Mouse (Mus musculus): ENCODE results near the gene Pcmt1.

Gene Pcmt1

DNA sequence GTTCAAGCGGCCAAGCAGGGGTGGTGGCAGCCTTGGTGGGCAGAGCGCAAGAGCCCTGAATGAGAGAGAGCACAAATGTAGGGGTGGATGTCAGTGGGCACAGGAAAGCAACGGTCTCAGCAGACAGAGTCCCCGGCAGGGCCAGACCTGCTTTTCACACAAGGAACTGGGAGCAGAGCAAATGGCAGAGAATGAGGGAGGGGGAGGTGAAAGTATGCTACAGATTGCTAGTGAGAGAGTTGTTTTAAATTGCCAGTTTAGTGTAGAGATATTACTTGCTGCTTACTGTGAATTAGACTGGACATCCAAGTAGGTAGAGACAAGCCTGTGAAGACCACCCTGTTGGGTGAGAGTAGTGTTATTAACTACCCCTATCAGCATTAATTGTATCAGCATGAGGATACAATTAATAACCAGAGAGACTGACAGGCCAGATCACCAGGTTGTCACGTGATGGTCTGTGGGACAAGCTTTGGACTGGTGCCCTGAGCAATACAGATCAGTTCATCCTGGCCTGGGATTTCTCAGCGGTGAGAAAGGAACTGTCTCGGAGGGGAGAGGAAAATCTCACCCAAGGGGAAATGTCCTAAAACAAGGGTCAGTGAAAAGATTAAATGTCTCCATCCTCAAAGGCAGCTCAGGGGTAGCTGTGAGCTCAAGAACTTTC lies 97.9 kb downstream of the Pcmt1 start:
- no peak for DNase-seq

DNA sequence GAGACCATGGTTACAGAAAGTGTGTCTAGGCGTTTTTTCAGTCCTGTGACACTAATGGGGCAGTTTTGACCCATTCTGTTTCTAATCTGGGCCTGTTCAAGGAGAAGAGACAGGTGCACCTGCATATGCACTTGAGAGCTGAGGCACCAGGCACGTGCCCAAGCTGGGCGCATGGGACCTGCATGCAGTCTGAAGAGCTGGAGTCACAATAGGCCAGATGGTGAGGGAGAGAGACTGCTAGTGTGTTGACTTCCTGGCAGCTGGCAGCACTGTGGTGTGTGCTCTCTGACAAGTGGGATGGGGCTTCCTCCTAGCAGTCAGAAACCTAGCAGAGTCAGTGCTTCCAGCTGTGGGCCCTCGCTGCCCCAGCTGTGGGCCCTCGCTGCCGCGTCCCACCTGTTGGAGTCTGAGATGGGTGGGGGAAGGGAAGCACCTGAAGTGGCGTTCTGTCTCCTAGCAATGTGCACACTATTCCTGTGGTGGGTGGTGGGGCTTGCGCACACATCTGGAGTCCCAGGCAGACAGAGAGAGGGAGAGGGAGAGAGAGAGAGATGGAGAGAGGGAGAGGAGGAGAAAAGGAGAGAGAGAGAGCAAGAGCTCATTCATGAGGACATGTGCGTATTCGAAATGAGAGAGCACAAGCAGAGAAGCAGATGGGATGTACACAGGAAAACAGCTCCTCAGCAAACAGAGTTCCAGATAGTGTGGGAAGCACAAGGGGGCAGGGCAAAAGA lies 98.6 kb downstream of the Pcmt1 start:
- DNase-seq: no peak

DNA sequence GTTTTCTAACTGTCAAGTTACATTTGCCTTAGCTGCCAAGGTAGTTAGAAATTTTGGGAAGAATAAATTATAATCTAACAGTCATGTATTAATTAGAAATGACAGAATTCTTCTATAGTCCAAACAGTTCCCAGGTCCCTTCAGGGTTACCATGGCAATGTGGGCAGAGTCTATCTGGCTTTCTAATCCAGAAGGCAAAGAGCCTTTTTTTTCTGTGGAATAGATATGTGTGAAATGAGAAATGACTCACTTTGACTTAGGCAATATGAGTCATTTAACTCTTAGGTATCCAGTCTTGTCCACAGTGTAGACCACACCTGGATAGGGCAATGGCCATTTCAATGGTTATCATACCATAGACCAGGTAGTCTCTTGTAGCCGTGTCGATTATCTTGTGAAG lies 99.5 kb downstream of the Pcmt1 start:
- no peak for DNase-seq
